Mouse (Mus musculus) cortical plate, adult 2 months (tissue): ENCODE results near the gene Lyl1. TPM values are rescaled to one million over a fixed set of nuclear protein-coding genes. Genes with fewer than 3 reads are reported as not detected.

Experiments
- H3K27ac ChIP-seq: fragments of 200-500 bp; 2 replicates; pipeline ENCODE4 v1.5.1; 2012; ENCODE audit warnings: low read length, control low read depth, inconsistent platforms; ENCODE audit not compliant: insufficient read depth
- H3K4me1 ChIP-seq: fragments of 200-500 bp; 2 replicates; pipeline ENCODE4 v1.6.1; 2011; ENCODE audit warnings: low read length; ENCODE audit not compliant: control insufficient read depth, insufficient read depth
- H3K4me3 ChIP-seq: fragments of 200-500 bp; 2 replicates; pipeline ENCODE4 v1.5.1; 2011; ENCODE audit warnings: mild to moderate bottlenecking, low read length, control low read depth; ENCODE audit not compliant: insufficient read depth
- CTCF ChIP-seq: fragments of 200-500 bp; IDR thresholded peaks from 2 replicates; pipeline ENCODE4 v1.5.1; 2011; ENCODE audit warnings: mild to moderate bottlenecking, control low read depth, low read length; ENCODE audit not compliant: insufficient read depth; ENCODE audit errors: extremely low read depth
- POLR2A ChIP-seq: fragments of 200-500 bp; IDR thresholded peaks from 2 replicates; pipeline ENCODE4 v1.6.1; 2011; ENCODE audit warnings: mild to moderate bottlenecking, low read length, control low read depth; ENCODE audit not compliant: insufficient read depth; ENCODE audit errors: extremely low read depth
- polyA plus RNA-seq: library from polyadenylated mRNA; depleted of rRNA; stranded (reverse); fragments of >200 nt; gene quantifications from 2 replicates; pipeline ENCODE4 v1.2.3, GENCODE M21; 2012

Lyl1 gene
- polyA plus RNA-seq, 1 experiment, result 3.3 TPM

DNA sequence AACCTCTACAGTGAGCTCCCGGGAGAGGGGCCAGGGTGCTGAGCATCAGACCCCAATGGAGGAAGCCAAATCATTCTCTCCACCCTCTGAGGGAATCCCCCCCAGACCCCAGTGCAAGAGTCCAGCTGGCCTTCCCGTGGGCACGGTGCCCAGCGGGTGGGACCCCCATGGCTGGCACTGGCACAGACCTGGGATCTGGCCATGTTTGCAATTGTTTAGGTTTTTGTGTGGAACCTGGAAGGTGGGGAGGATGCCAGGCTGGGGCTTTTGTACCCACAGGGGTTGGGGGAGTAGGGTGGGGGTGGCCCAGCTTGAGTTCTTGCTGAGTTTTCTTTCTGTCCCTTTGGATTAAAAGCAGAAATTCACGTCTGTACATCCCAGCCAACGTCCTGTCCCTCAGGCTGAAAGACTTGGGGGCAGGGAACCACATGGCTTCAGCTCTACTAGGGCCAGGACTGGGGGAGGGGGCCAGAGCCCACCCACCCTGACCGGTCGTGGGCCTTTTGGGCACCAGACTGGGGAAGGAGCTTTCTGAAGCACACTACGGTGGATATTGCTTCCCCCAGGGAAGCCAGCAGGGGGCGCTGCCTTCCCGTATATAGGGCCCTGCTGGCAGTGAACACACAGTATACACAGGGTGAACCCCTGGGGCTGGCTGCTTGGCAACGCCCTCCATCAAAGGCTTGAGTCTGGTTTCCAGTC, 7.7 kb downstream of the Lyl1 start:
- H3K4me1 ChIP-seq, result peaks cover 7% of the 10 kb centered on the region; the same call in 1 of the 2 replicates
- H3K27ac ChIP-seq, result no peak overlapping the region
- no peak overlapping the region for H3K4me3 ChIP-seq
- peak; percentile 83 for TF ChIP-seq CTCF
- no peak for TF ChIP-seq POLR2A

DNA sequence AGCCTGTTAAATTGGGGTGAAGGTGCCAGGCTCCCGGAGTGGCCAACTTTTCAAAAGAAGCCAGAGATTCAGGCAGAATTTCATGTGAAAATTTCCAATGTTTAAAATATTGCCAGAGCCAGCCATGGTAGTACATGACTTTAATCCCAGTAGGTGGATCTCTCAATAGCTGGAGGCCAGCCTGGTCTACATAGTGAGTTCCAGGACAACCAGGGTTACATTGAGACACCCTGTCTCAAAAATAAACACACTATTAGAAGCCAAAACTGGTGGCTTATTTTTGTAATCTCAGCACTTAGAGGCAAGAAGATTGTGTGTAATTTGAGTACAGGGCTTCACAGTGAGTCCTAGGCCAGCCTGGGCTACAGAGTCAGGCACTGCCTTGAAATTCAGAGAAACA, 8.7 kb downstream of the Lyl1 start:
- peaks cover 7% of the 10 kb centered on the region; the same call in 1 of the 2 replicates for H3K4me1 ChIP-seq
- no peak overlapping the region for H3K4me3 ChIP-seq
- TF ChIP-seq CTCF, result no peak
- TF ChIP-seq POLR2A, result no peak
- H3K27ac ChIP-seq, result no peak overlapping the region; the same call in 1 of the 2 replicates

DNA sequence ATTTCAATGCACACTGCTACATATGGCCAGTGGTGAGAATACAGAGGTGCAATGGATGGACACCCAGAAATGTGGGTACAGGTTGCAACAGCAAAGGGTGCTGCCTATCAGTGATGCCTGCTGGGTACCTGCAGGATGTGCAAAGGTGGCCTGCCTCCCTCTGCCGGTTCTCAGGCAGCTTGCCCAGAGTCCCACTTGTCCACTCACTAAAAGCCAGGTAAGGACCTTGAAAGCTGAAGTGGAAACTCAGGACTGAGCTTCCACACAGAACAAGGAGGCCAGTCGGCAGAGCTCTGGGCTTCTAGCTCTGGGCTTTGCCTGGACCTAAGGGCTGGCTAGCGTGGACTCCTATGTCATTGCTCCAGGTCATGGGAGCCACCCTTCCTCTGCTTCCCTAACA, 10.1 kb downstream of the Lyl1 start:
- Histone ChIP-seq H3K4me3 (no peak overlapping the region), H3K27ac (no peak overlapping the region), H3K4me1 (peaks cover 7% of the 10 kb centered on the region; the same call in 1 of the 2 replicates)
- no peak for TF ChIP-seq POLR2A
- TF ChIP-seq CTCF, result no peak

DNA sequence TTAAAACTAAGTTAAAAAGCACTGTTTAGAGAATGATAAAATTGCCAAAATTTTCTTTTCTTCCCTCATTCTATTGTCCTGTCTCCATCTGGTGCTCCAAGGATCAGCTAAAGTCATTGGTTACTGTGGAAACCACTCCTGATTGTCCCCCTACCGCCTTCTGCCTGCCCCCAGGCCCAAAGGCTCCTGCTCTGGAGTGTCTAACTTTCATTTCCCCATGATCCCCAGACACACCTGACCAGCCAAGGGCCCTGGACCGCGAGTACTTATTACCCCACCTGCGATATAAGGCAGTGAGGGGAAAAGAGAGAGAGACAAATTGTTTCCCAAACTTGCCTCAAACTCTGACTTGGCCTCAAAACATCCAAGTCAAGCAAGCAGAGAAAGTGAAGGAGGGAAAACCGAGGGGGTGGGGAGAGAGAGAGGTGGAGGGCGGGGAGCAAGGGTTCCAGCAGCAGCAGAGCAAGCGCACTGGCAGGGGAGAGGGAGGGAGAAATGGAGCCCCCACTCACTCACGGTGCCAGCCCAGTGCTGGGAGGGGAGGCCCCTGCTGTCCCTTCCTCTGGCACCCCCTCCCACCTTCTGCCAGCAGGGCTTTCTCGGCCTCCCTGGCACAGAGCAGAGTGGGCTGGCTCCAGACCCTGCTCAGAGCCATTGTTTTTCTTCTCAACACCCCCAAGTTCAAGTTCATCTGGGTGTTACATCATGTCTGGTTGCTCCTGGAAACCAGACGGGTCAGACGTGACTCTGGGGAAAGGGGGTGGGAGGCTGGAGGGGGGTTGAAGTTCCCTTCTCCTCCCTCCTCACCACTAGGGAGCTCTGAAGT, 10.9 kb downstream of the Lyl1 start:
- H3K4me1 ChIP-seq, result peaks cover 7% of the 10 kb centered on the region; the same call in 1 of the 2 replicates
- H3K4me3 ChIP-seq, result no peak overlapping the region
- no peak for TF ChIP-seq POLR2A
- TF ChIP-seq CTCF, result no peak
- 0 out of 2 replicates have a peak overlapping the region, but pooled peaks have one; percentile 22 for H3K27ac ChIP-seq

DNA sequence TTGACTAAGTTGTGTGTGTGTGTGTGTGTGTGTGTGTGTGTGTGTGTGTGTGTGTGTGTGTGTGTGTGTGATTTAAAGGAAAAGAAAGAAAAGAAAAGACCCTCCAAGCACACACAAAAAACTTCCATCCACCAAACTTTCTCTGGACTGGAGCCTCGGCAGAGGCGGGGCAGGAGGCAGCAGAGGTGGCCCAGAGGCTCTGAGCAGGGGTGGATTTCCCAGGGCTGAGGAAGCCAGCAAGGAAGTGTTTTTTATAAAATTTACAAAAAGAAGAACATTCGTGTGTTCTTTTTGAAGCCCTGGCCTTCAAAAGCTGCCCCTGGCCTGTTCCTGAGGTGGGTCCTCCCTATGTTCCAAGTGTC, 11.5 kb downstream of the Lyl1 start:
- peak overlapping the region; percentile 63 for H3K27ac ChIP-seq
- no peak for TF ChIP-seq CTCF
- TF ChIP-seq POLR2A, result no peak
- no peak overlapping the region for H3K4me3 ChIP-seq
- peaks cover 5% of the 10 kb centered on the region; the same call in 1 of the 2 replicates for H3K4me1 ChIP-seq

DNA sequence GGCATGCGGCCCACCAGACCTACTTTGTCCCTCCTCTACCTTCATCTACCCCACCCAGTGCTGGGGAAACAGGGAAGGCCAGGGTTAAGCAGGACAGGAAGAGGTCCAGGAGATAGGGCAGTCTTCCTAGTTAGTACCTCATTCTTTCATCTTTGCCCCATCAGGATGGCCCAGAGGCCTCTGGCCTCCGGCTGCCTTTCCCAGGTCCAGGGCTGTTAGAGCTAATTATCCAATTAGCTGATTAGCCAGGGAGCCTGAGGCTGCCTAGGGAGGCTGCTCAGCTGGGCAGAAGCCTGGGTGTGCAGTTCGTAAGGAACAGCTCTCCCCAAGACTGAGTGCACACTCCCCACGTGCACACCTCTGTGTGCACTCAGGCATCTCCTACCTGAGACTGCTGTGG, 12.1 kb downstream of the Lyl1 start:
- H3K27ac ChIP-seq, result peak overlapping the region; percentile 63
- H3K4me1 ChIP-seq, result peaks cover 5% of the 10 kb centered on the region; the same call in 1 of the 2 replicates
- no peak overlapping the region for H3K4me3 ChIP-seq
- TF ChIP-seq CTCF (no peak), POLR2A (no peak)

DNA sequence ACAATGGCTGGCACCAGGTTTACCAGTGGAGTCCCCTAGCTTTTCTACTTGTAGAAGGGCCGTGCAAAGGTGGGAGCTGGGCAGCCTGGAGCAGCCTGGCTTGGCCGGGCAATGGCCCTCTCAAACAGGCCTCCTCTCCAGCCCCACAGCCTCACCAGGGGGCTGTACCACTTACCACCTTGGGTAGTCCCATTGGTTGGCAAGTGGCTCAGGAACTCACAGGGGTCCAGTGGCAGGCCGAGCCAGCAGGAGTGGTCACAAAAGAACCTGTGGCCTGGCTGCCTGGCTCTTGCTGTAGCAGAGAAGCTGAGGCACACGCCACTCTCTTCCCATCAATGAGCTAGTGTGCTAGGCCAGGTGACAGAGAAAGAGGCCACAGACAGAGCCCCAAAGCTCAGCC, 12.9 kb downstream of the Lyl1 start:
- no peak for TF ChIP-seq CTCF
- TF ChIP-seq POLR2A, result no peak
- H3K4me3 ChIP-seq, result no peak overlapping the region
- peaks cover 5% of the 10 kb centered on the region; the same call in 1 of the 2 replicates for H3K4me1 ChIP-seq
- H3K27ac ChIP-seq, result no peak overlapping the region

DNA sequence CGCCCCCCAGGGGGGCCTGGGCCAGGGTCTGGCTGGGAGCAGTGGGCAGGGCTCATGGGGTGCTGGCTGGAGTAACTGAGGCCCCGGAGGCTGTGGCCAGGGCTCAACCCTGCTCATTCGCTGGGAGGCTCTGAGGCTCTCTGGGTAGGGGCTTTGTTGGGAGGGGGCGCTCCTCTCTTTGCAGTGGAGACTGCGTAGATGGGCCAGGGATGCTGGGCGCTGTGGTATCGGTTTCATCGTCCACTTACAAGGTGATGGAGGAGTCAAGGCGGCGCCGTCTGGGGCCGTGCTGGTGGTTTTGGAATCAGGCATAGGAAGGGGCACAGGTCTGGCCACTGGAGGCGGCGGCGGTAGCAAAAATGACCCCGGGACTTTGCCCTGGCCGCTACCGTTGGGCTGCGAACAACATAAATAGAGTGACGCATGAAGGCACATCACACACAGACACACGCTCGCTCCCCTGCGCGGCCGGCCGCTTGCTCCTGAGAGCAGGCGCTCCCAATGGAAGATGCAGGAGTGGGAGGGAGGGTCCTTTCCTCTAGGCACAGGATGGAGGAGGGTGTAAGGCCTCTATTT, 14.7 kb downstream of the Lyl1 start:
- TF ChIP-seq CTCF (no peak), POLR2A (no peak)
- Histone ChIP-seq H3K27ac (no peak overlapping the region), H3K4me1 (0 out of 2 replicates have a peak, but pooled peaks cover 2% of the 10 kb centered on the region), H3K4me3 (no peak overlapping the region)

DNA sequence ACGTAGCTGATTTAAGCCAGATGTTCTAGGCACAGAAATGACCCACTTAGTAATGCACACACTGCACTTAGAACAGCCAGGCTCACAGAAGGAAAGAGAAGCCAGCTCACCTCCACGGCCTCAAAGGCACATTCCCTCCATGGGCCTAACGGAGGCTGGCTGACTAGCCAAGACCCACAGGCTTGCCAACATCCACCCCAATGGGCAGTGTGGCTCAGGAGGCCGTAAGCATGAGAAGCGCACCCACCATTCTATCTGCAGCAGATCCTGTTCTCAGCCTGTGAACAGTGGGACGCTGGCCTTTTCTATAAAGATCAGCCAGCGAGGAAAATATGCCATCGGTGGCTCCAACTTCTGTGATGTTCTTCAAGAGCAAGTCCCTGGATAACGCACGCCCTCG, 15.5 kb downstream of the Lyl1 start:
- H3K4me1 ChIP-seq, result 0 out of 2 replicates have a peak, but pooled peaks cover 2% of the 10 kb centered on the region
- H3K4me3 ChIP-seq, result no peak overlapping the region
- no peak for TF ChIP-seq POLR2A
- no peak overlapping the region for H3K27ac ChIP-seq

DNA sequence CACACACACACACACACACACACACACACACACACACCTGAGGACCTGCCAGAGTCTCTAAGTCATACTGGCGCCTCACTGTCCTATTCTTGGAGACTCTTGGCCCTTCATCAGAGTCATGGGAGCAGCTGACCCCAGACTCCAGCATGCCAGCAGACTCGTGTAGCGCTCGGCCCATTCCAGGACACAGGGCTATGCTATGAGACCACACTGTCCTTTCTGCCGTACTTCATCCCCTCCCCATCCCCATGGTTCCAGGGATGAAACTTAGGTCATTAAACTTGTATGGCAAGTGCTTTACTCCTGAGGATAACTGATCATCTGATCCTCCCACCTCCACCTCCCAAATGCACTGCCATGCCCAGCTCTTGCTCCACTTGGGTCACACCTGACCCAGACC, 17.2 kb downstream of the Lyl1 start:
- TF ChIP-seq CTCF (no peak), POLR2A (no peak)
- no peak overlapping the region for H3K27ac ChIP-seq
- peaks cover 5% of the 10 kb centered on the region for H3K4me1 ChIP-seq
- no peak overlapping the region for H3K4me3 ChIP-seq
